Mouse (Mus musculus) ES-E14 (cell line): ENCODE data around the gene Prpf31.

Experiments
- CHD2 ChIP-seq: IDR thresholded peaks from 2 replicates; pipeline ENCODE4 v1.6.1; 2014; ENCODE audit warnings: mild to moderate bottlenecking, low read depth, low read length, inconsistent platforms
- HCFC1 ChIP-seq: IDR thresholded peaks from 2 replicates; pipeline ENCODE4 v1.6.1; 2012; ENCODE audit warnings: low read length, inconsistent platforms, borderline replicate concordance; ENCODE audit not compliant: insufficient read depth
- MAFK ChIP-seq: IDR thresholded peaks from 2 replicates; pipeline ENCODE4 v1.6.1; 2014; ENCODE audit warnings: mild to moderate bottlenecking, low read depth, low read length, inconsistent platforms; ENCODE audit not compliant: insufficient read depth
- ZNF384 ChIP-seq: IDR thresholded peaks from 2 replicates; pipeline ENCODE4 v1.6.1; 2012; ENCODE audit warnings: low read depth, low read length, inconsistent platforms

GRCm38 (mm10) chr7:3629543-3630477, at the start of gene Prpf31, which contains the start of gene Tfpt:
- TF ChIP-seq HCFC1 (peak; percentile 91), ZNF384 (peak; percentile 82; the same call in 1 of the 2 replicates), MAFK (no peak), CHD2 (no peak)
